Comparison of ENCODE assay signal across 8 mouse cellular contexts in genomic region chr14:46884701-46885428, GRCm38 (mm10). TPM values are rescaled to one million over a fixed set of nuclear protein-coding genes. Genes with fewer than 3 reads are reported as not detected.
DNase-seq lines count a peak whose midpoint lies in the region; ATAC-seq and TF ChIP-seq lines count a peak whose summit lies in the region.

No protein-coding gene starts in this region.

- under 1% methylated on average over 42 of the region's 52 CpGs for WGBS in embryonic facial prominence, embryonic 11.5 days
- WGBS in limb, embryonic 11.5 days, result 0% methylated on average over 45 of the region's 52 CpGs
- 0% methylated on average over 43 of the region's 52 CpGs for WGBS in midbrain, embryonic 16.5 days
- WGBS in stomach, postnatal 0 days, result under 1% methylated on average over 43 of the region's 52 CpGs

- no peaks in the 10 kb centered on the region for H3K36me3 ChIP-seq in embryonic facial prominence, embryonic 11.5 days (replicated peaks; ENCODE audit: control insufficient read depth, insufficient read depth, low read depth, low read length)
- no peaks in the 10 kb centered on the region for H3K36me3 ChIP-seq in limb, embryonic 11.5 days (ENCODE audit: control insufficient read depth, insufficient read depth, low read length)
- H3K36me3 ChIP-seq in midbrain, embryonic 16.5 days (ENCODE audit: control insufficient read depth, insufficient read depth, low read length), result no peaks in the 10 kb centered on the region
- H3K36me3 ChIP-seq in stomach, postnatal 0 days (ENCODE audit: control insufficient read depth, insufficient read depth, low read length), result no peaks in the 10 kb centered on the region

- TF ChIP-seq CTCF in stomach, postnatal 0 days (IDR thresholded peaks at IDR 0.05; ENCODE audit: low read depth), result no peak

- peak overlapping the region; percentile 73 for H3K4me3 ChIP-seq in embryonic facial prominence, embryonic 11.5 days (ENCODE audit: low read depth, low read length)
- peak overlapping the region; percentile 67 for H3K4me3 ChIP-seq in limb, embryonic 11.5 days (ENCODE audit: low read depth, low read length)
- H3K4me3 ChIP-seq in midbrain, embryonic 16.5 days (ENCODE audit: low read depth, low read length), result peak overlapping the region; percentile 50
- peak overlapping the region; percentile 67 for H3K4me3 ChIP-seq in stomach, postnatal 0 days (ENCODE audit: low read depth, low read length)

- peak overlapping the region; percentile 63 for H3K9ac ChIP-seq in embryonic facial prominence, embryonic 11.5 days (replicated peaks; ENCODE audit: low read length)
- H3K9ac ChIP-seq in limb, embryonic 11.5 days (ENCODE audit: low read length), result peak overlapping the region; percentile 71
- peak overlapping the region; percentile 69 for H3K9ac ChIP-seq in midbrain, embryonic 16.5 days (ENCODE audit: low read depth, low read length)
- H3K9ac ChIP-seq in stomach, postnatal 0 days (ENCODE audit: low read length), result peak overlapping the region; percentile 74

- peak; percentile 12 to 36 for DNase-seq in spleen, postnatal 10 days (ENCODE audit: low spot score in 2 of 2)
- no peak for DNase-seq in spleen, postnatal 14 days (ENCODE audit: low spot score in 2 of 2)
- peak; percentile 68 for DNase-seq in embryonic facial prominence, embryonic 11.5 days (ENCODE audit: low spot score)
- DNase-seq in heart, adult 18-20 months, result peak; percentile 70 to 76
- peak; percentile 59 for DNase-seq in kidney, adult 18-20 months
- peak; percentile 80 for DNase-seq in limb, embryonic 11.5 days (ENCODE audit: low spot score)
- peak; percentile 59 for DNase-seq in stomach, postnatal 0 days (ENCODE audit: low spot score)

- H3K4me2 ChIP-seq in embryonic facial prominence, embryonic 11.5 days (ENCODE audit: low read depth, low read length), result peak overlapping the region; percentile 96
- peak overlapping the region; percentile 98 for H3K4me2 ChIP-seq in limb, embryonic 11.5 days (ENCODE audit: low read depth, severe bottlenecking)
- peak overlapping the region; percentile 98 for H3K4me2 ChIP-seq in midbrain, embryonic 16.5 days (ENCODE audit: low read length)
- H3K4me2 ChIP-seq in stomach, postnatal 0 days (replicated peaks; ENCODE audit: low read depth), result peak overlapping the region; percentile 97

- ATAC-seq in embryonic facial prominence, embryonic 11.5 days (replicated peaks; ENCODE audit: insufficient number of reproducible peaks, low FRiP score, low TSS enrichment, low read depth), result peak; percentile 55; the same call in 1 of the 2 replicates
- ATAC-seq in limb, embryonic 11.5 days (ENCODE audit: insufficient number of reproducible peaks, low FRiP score, low TSS enrichment, low read depth), result peak; percentile 44; the same call in 1 of the 2 replicates
- ATAC-seq in midbrain, embryonic 16.5 days, result peak; percentile 76
- ATAC-seq in stomach, postnatal 0 days (ENCODE audit: low FRiP score, low TSS enrichment), result peak; percentile 21; the same call in 1 of the 2 replicates

- H3K9me3 ChIP-seq in embryonic facial prominence, embryonic 11.5 days (replicated peaks; ENCODE audit: control insufficient read depth, low read length), result no peaks in the 10 kb centered on the region
- H3K9me3 ChIP-seq in limb, embryonic 11.5 days (ENCODE audit: control insufficient read depth, low read length), result no peaks in the 10 kb centered on the region
- H3K9me3 ChIP-seq in midbrain, embryonic 16.5 days (replicated peaks; ENCODE audit: control insufficient read depth, low read length, poor library complexity, severe bottlenecking), result no peaks in the 10 kb centered on the region
- H3K9me3 ChIP-seq in stomach, postnatal 0 days (ENCODE audit: control insufficient read depth, low read length), result no peaks in the 10 kb centered on the region

- no peak for TF ChIP-seq EP300 in stomach, postnatal 0 days (optimal IDR thresholded peaks at IDR 0.05)

- peaks cover 7% of the 10 kb centered on the region; the same call in 1 of the 2 replicates for H3K4me1 ChIP-seq in embryonic facial prominence, embryonic 11.5 days (ENCODE audit: control insufficient read depth, insufficient read depth, low read length)
- H3K4me1 ChIP-seq in limb, embryonic 11.5 days (ENCODE audit: control insufficient read depth, insufficient read depth, low read length), result peaks cover 14% of the 10 kb centered on the region; the same call in 1 of the 2 replicates
- peaks cover 22% of the 10 kb centered on the region for H3K4me1 ChIP-seq in midbrain, embryonic 16.5 days (ENCODE audit: control insufficient read depth, insufficient read depth, low read length)
- H3K4me1 ChIP-seq in stomach, postnatal 0 days (replicated peaks; ENCODE audit: control insufficient read depth, insufficient read depth), result 0 out of 2 replicates have a peak, but pooled peaks cover 3% of the 10 kb centered on the region

- no peaks in the 10 kb centered on the region for H3K27me3 ChIP-seq in embryonic facial prominence, embryonic 11.5 days (ENCODE audit: control insufficient read depth, insufficient read depth, low read length)
- no peaks in the 10 kb centered on the region for H3K27me3 ChIP-seq in limb, embryonic 11.5 days (ENCODE audit: control insufficient read depth, insufficient read depth, low read length)
- no peaks in the 10 kb centered on the region; the same call in 1 of the 2 replicates for H3K27me3 ChIP-seq in midbrain, embryonic 16.5 days (ENCODE audit: control insufficient read depth, insufficient read depth, low read depth, low read length)
- no peaks in the 10 kb centered on the region for H3K27me3 ChIP-seq in stomach, postnatal 0 days (ENCODE audit: control insufficient read depth, insufficient read depth, low read length)

- peak overlapping the region; percentile 43 for H3K27ac ChIP-seq in embryonic facial prominence, embryonic 11.5 days (replicated peaks; ENCODE audit: low read depth, low read length)
- H3K27ac ChIP-seq in limb, embryonic 11.5 days (replicated peaks; ENCODE audit: low read depth, low read length), result peak overlapping the region; percentile 65
- peak overlapping the region; percentile 73 for H3K27ac ChIP-seq in midbrain, embryonic 16.5 days (ENCODE audit: low read length)
- H3K27ac ChIP-seq in stomach, postnatal 0 days (replicated peaks), result peak overlapping the region; percentile 93

RNA-seq across cellular contexts. Expression of gene Samd4, which starts 2.2 kb away (rescaled TPM):
- polyA plus RNA-seq in embryonic facial prominence, embryonic 11.5 days (2014; fragmentation: Nextera tagmentation; extraction: Ambion mirVana), result 3.5 and 3.6 TPM in 2 replicates
- total RNA-seq in heart, adult 18-20 months (2021), result 10 to 100 TPM; 51.2 to 56.1 TPM
- polyA plus RNA-seq in limb, embryonic 11.5 days (2014; fragmentation: Nextera tagmentation; extraction: Ambion mirVana), result 2.1 and 3.0 TPM in 2 replicates
- polyA plus RNA-seq in midbrain, embryonic 16.5 days (2015; fragmentation: Nextera tagmentation; extraction: Ambion mirVana), result 4.5 and 5.0 TPM in 2 replicates
- polyA plus RNA-seq in stomach, postnatal 0 days (2015; fragmentation: Nextera tagmentation; extraction: Ambion mirVana), result 3.4 and 4.1 TPM in 2 replicates

RNA-seq across cellular contexts. Expression of gene Cgrrf1, which starts 52.9 kb away (rescaled TPM):
- polyA plus RNA-seq in embryonic facial prominence, embryonic 11.5 days (2014; fragmentation: Nextera tagmentation; extraction: Ambion mirVana), result 32.1 and 33.9 TPM in 2 replicates
- 10 to 100 TPM; 29.7 to 36.4 TPM for total RNA-seq in heart, adult 18-20 months (2021)
- 29.5 and 35.2 TPM in 2 replicates for polyA plus RNA-seq in limb, embryonic 11.5 days (2014; fragmentation: Nextera tagmentation; extraction: Ambion mirVana)
- 19.1 and 19.2 TPM in 2 replicates for polyA plus RNA-seq in midbrain, embryonic 16.5 days (2015; fragmentation: Nextera tagmentation; extraction: Ambion mirVana)
- polyA plus RNA-seq in stomach, postnatal 0 days (2015; fragmentation: Nextera tagmentation; extraction: Ambion mirVana), result 28.6 and 28.7 TPM in 2 replicates

Comparison
In these comparisons a context has a peak if more than half of its experiments do, and no peak if none do; other contexts are left out.
1. DNase-seq: peak in spleen, postnatal 10 days (2 of 2), embryonic facial prominence, embryonic 11.5 days (single experiment), heart, adult 18-20 months (2 of 2), kidney, adult 18-20 months (single experiment), limb, embryonic 11.5 days (single experiment) and stomach, postnatal 0 days (single experiment); none in spleen, postnatal 14 days (0 of 2).
2. ATAC-seq: peak in every context shown above with its lines; median percentile 76 in midbrain, embryonic 16.5 days; 55 in embryonic facial prominence, embryonic 11.5 days; 44 in limb, embryonic 11.5 days; 21 in stomach, postnatal 0 days.
3. H3K27ac ChIP-seq: peak in every context shown above with its lines; median percentile 93 in stomach, postnatal 0 days; 73 in midbrain, embryonic 16.5 days; 65 in limb, embryonic 11.5 days; 43 in embryonic facial prominence, embryonic 11.5 days.
4. Peak in every context shown above with its lines, with median percentiles within 50 percentile points of each other: H3K4me2 ChIP-seq, H3K4me3 ChIP-seq and H3K9ac ChIP-seq.